Mouse (Mus musculus) neural tube, embryonic 13.5 days (tissue): ENCODE results near the gene Gfap. TPM values are rescaled to one million over a fixed set of nuclear protein-coding genes. Genes with fewer than 3 reads are reported as not detected.
A peak's percentile ranks its signal among the peaks of the same experiment; 100 is the strongest.

Experiments
- ATAC-seq: fragments of 200-750 bp; cut with Nextera tagmentation; 2 replicates; pipeline ENCODE4 v1.8.0; 2017; ENCODE audit warnings: low read depth, mild to moderate bottlenecking, moderate TSS enrichment, moderate library complexity
- H3K27ac ChIP-seq: fragments of 300-500 bp; sonication (generic); replicated peaks from 2 replicates; pipeline ENCODE4 v1.5.1; 2015; ENCODE audit warnings: moderate library complexity, mild to moderate bottlenecking, inconsistent platforms
- H3K27me3 ChIP-seq: fragments of 300-500 bp; sonication (generic); 2 replicates; pipeline ENCODE4 v1.6.1; 2015; ENCODE audit warnings: mild to moderate bottlenecking, inconsistent platforms
- H3K36me3 ChIP-seq: fragments of 300-500 bp; sonication (generic); 2 replicates; pipeline ENCODE4 v1.6.1; 2015; ENCODE audit warnings: mild to moderate bottlenecking, inconsistent platforms
- H3K4me1 ChIP-seq: fragments of 300-500 bp; sonication (generic); replicated peaks from 2 replicates; pipeline ENCODE4 v1.6.1; 2015; ENCODE audit warnings: inconsistent platforms
- H3K4me2 ChIP-seq: fragments of 300-500 bp; sonication (generic); 2 replicates; pipeline ENCODE4 v1.6.1; 2015; ENCODE audit warnings: inconsistent platforms, mild to moderate bottlenecking, moderate library complexity
- H3K4me3 ChIP-seq: fragments of 300-500 bp; sonication (generic); 2 replicates; pipeline ENCODE4 v1.5.1; 2015; ENCODE audit warnings: mild to moderate bottlenecking, inconsistent platforms
- H3K9ac ChIP-seq: fragments of 300-500 bp; sonication (generic); 2 replicates; pipeline ENCODE4 v1.6.1; 2015; ENCODE audit warnings: moderate library complexity, mild to moderate bottlenecking, inconsistent platforms
- H3K9me3 ChIP-seq: fragments of 300-500 bp; sonication (generic); 2 replicates; pipeline ENCODE4 v1.6.1; 2016; ENCODE audit warnings: inconsistent platforms
- WGBS: fragments of 180-500 bp; shearing (Covaris S2); methylation state at CpG from one replicate; pipeline ENCODE4 v1.1.7; 2015; 5-methylcytosine and 5-hydroxymethylcytosine counted together
- polyA plus RNA-seq: library from polyadenylated mRNA; unstranded; fragments of >200 nt; fragmentation: Nextera tagmentation; extraction: Ambion mirVana; gene quantifications from 2 replicates; pipeline ENCODE4 v1.2.1, GENCODE M21; 2015

The Gfap gene
- polyA plus RNA-seq, 1 experiment from 2014 or later = 0.24 TPM

- ATAC-seq = peak; percentile 58; the same call in 1 of the 2 replicates
- Histone ChIP-seq H3K9ac (peak overlapping the region; percentile 63), H3K4me2 (peak overlapping the region; percentile 82), H3K4me1 (peaks cover 36% of the 10 kb centered on the region), H3K27ac (peak overlapping the region; percentile 83), H3K4me3 (peak overlapping the region; percentile 61), H3K36me3 (no peaks in the 10 kb centered on the region), H3K27me3 (peaks cover 9% of the 10 kb centered on the region; the same call in 1 of the 2 replicates), H3K9me3 (no peaks in the 10 kb centered on the region)
- 2% methylated on average over 10 of the region's 10 CpGs for WGBS
Observed at GRCm38 (mm10) chr11:102925351-102925717, 24.6 kb upstream of the Gfap start.

GRCm38 (mm10) chr11:102924557-102925350 lies 24.0 kb upstream of the Gfap start, which contains the start of gene Kif18b:
Kif18b (minus strand) TSS chr11:102925124.
- Histone ChIP-seq H3K4me3 (peak within 1 kb of the TSS; percentile 61), H3K9me3 (no peaks in the 10 kb centered on the region), H3K4me2 (peak within 1 kb of the TSS; percentile 82), H3K27me3 (peaks cover 8% of the 10 kb centered on the region; the same call in 1 of the 2 replicates), H3K9ac (peak within 1 kb of the TSS; percentile 64), H3K36me3 (no peaks in the 10 kb centered on the region), H3K27ac (peak within 1 kb of the TSS; percentile 83), H3K4me1 (peaks cover 36% of the 10 kb centered on the region)
- ATAC-seq = peak; percentile 94
- WGBS = under 1% methylated on average over 62 of the region's 62 CpGs

GRCm38 (mm10) chr11:102921491-102921890 lies 20.8 kb upstream of the Gfap start:
- ATAC-seq = no peak
- H3K4me2 ChIP-seq = no peak overlapping the region
- no peak overlapping the region for H3K9ac ChIP-seq
- no peaks in the 10 kb centered on the region for H3K36me3 ChIP-seq
- H3K27me3 ChIP-seq = no peaks in the 10 kb centered on the region
- no peak overlapping the region for H3K4me3 ChIP-seq
- peaks cover 36% of the 10 kb centered on the region for H3K4me1 ChIP-seq
- H3K9me3 ChIP-seq = no peaks in the 10 kb centered on the region
- H3K27ac ChIP-seq = no peak overlapping the region
- WGBS = 70% methylated on average over 6 of the region's 6 CpGs

- ATAC-seq = no peak
- Histone ChIP-seq H3K9ac (no peak overlapping the region), H3K27ac (no peak overlapping the region), H3K9me3 (no peaks in the 10 kb centered on the region), H3K4me2 (no peak overlapping the region), H3K27me3 (no peaks in the 10 kb centered on the region), H3K4me3 (no peak overlapping the region), H3K4me1 (peaks cover 23% of the 10 kb centered on the region), H3K36me3 (peaks cover 9% of the 10 kb centered on the region; the same call in 1 of the 2 replicates)
- 56% methylated on average over 4 of the region's 4 CpGs for WGBS
Observed at GRCm38 (mm10) chr11:102918077-102918476, 17.4 kb upstream of the Gfap start.

- WGBS = 88% methylated on average over 9 of the region's 9 CpGs
Observed at GRCm38 (mm10) chr11:102915380-102915779, 14.7 kb upstream of the Gfap start.

GRCm38 (mm10) chr11:102911376-102911775 lies 10.7 kb upstream of the Gfap start:
- H3K27me3 ChIP-seq = no peaks in the 10 kb centered on the region
- ATAC-seq = no peak
- peaks cover 29% of the 10 kb centered on the region for H3K36me3 ChIP-seq
- no peaks in the 10 kb centered on the region for H3K4me1 ChIP-seq
- H3K9ac ChIP-seq = no peak overlapping the region
- no peak overlapping the region for H3K4me3 ChIP-seq
- no peak overlapping the region for H3K27ac ChIP-seq
- no peaks in the 10 kb centered on the region for H3K9me3 ChIP-seq
- WGBS = 62% methylated on average over 7 of the region's 7 CpGs
- no peak overlapping the region for H3K4me2 ChIP-seq

More at GRCm38 (mm10) chr11:102915380-102915779, 14.7 kb upstream of the Gfap start:
- no peaks in the 10 kb centered on the region for H3K9me3 ChIP-seq
- no peak overlapping the region for H3K9ac ChIP-seq
- no peak overlapping the region for H3K4me3 ChIP-seq
- no peak overlapping the region for H3K27ac ChIP-seq
- no peaks in the 10 kb centered on the region for H3K4me1 ChIP-seq
- H3K36me3 ChIP-seq = peaks cover 9% of the 10 kb centered on the region; the same call in 1 of the 2 replicates
- H3K27me3 ChIP-seq = no peaks in the 10 kb centered on the region
- H3K4me2 ChIP-seq = no peak overlapping the region
- ATAC-seq = no peak

- Histone ChIP-seq H3K4me2 (no peak overlapping the region), H3K27me3 (peaks cover 26% of the 10 kb centered on the region), H3K36me3 (peaks cover 15% of the 10 kb centered on the region), H3K4me3 (no peak overlapping the region), H3K27ac (no peak overlapping the region), H3K4me1 (peaks cover 12% of the 10 kb centered on the region), H3K9ac (no peak overlapping the region), H3K9me3 (no peaks in the 10 kb centered on the region)
- no peak for ATAC-seq
- WGBS = 69% methylated on average over 7 of the region's 7 CpGs
Observed at GRCm38 (mm10) chr11:102903654-102904053, 2.9 kb upstream of the Gfap start.

GRCm38 (mm10) chr11:102902107-102902506 lies 1.4 kb upstream of the Gfap start:
- WGBS = 87% methylated on average over 5 of the region's 5 CpGs
- Histone ChIP-seq H3K9me3 (no peaks in the 10 kb centered on the region), H3K9ac (no peak overlapping the region), H3K27ac (no peak overlapping the region), H3K4me3 (no peak overlapping the region), H3K27me3 (peaks cover 40% of the 10 kb centered on the region), H3K4me1 (peaks cover 12% of the 10 kb centered on the region), H3K36me3 (peaks cover 4% of the 10 kb centered on the region; the same call in 1 of the 2 replicates), H3K4me2 (no peak overlapping the region)
- no peak for ATAC-seq

- no peak overlapping the region for H3K4me2 ChIP-seq
- no peaks in the 10 kb centered on the region for H3K9me3 ChIP-seq
- no peak overlapping the region for H3K27ac ChIP-seq
- no peak for ATAC-seq
- WGBS = 71% methylated on average over 4 of the region's 4 CpGs
- no peaks in the 10 kb centered on the region for H3K36me3 ChIP-seq
- peaks cover 49% of the 10 kb centered on the region for H3K27me3 ChIP-seq
- H3K4me3 ChIP-seq = no peak overlapping the region
- H3K9ac ChIP-seq = no peak overlapping the region
- peaks cover 12% of the 10 kb centered on the region for H3K4me1 ChIP-seq
Observed at GRCm38 (mm10) chr11:102901199-102901598, 487 bp upstream of the Gfap start.

- Histone ChIP-seq H3K27me3 (peaks cover 77% of the 10 kb centered on the region), H3K4me3 (no peak overlapping the region), H3K9ac (no peak overlapping the region), H3K36me3 (no peaks in the 10 kb centered on the region), H3K4me1 (peaks cover under 1% of the 10 kb centered on the region), H3K27ac (no peak overlapping the region), H3K4me2 (no peak overlapping the region), H3K9me3 (no peaks in the 10 kb centered on the region)
- ATAC-seq = peak; percentile 55; the same call in 1 of the 2 replicates
- WGBS = 65% methylated on average over 9 of the region's 9 CpGs
Observed at GRCm38 (mm10) chr11:102898408-102898807, 2.3 kb downstream of the Gfap start.

- 78% methylated on average over 20 of the region's 20 CpGs for WGBS
- peaks cover 7% of the 10 kb centered on the region for H3K4me1 ChIP-seq
- H3K9ac ChIP-seq = no peak overlapping the region
- H3K36me3 ChIP-seq = no peaks in the 10 kb centered on the region
- no peaks in the 10 kb centered on the region for H3K9me3 ChIP-seq
- H3K4me2 ChIP-seq = no peak overlapping the region
- H3K27me3 ChIP-seq = peaks cover 87% of the 10 kb centered on the region
- no peak overlapping the region for H3K4me3 ChIP-seq
- no peak for ATAC-seq
- no peak overlapping the region for H3K27ac ChIP-seq
Observed at GRCm38 (mm10) chr11:102896641-102897040, 4.1 kb downstream of the Gfap start.

GRCm38 (mm10) chr11:102895779-102896178 lies 4.9 kb downstream of the Gfap start:
- Histone ChIP-seq H3K27ac (no peak overlapping the region), H3K4me2 (no peak overlapping the region), H3K36me3 (no peaks in the 10 kb centered on the region), H3K4me1 (peaks cover 7% of the 10 kb centered on the region), H3K9me3 (no peaks in the 10 kb centered on the region), H3K27me3 (peaks cover 94% of the 10 kb centered on the region), H3K4me3 (no peak overlapping the region), H3K9ac (no peak overlapping the region)
- ATAC-seq = no peak
- WGBS = 79% methylated on average over 9 of the region's 9 CpGs
